Mouse (Mus musculus): ENCODE results near the gene Cacna1h. TPM values are rescaled to one million over a fixed set of nuclear protein-coding genes. Genes with fewer than 3 reads are reported as not detected.

The Cacna1h gene
- polyA plus RNA-seq (2014; fragmentation: Illumina TruSeq; extraction: RNeasy Lipid Tissue Mini Kit (QIAGEN cat#74804); ENCODE audit: low read depth, low replicate concordance): 1.3 TPM

GRCm38 (mm10) chr17:25433617-25434606 lies at the start of gene Cacna1h:
TSS of gene Cacna1h (minus strand) at chr17:25433783.

GRCm38 (mm10) chr17:25454272-25454671 lies 20.7 kb upstream of the Cacna1h start, which contains the start of gene Tekt4:
TSS of gene Tekt4 (plus strand) at chr17:25454615.

GRCm38 (mm10) chr17:25368973-25369372 lies 64.6 kb downstream of the Cacna1h start, which contains the start of gene Tpsg1:
TSS of gene Tpsg1 (plus strand) at chr17:25369273.

GRCm38 (mm10) chr17:25366005-25366404 lies 67.6 kb downstream of the Cacna1h start, which contains the start of gene Tpsb2:
TSS of gene Tpsb2 (plus strand) at chr17:25366305.

GRCm38 (mm10) chr17:25345462-25345861 lies 88.1 kb downstream of the Cacna1h start, which contains the start of gene Tpsab1:
TSS of gene Tpsab1 (minus strand) at chr17:25345562.

Other genes starting within 250 kb of the Cacna1h start
- gene BC003965, start 249.2 kb downstream of the Cacna1h start, polyA plus RNA-seq (2014; fragmentation: Illumina TruSeq; extraction: RNeasy Lipid Tissue Mini Kit (QIAGEN cat#74804); ENCODE audit: low read depth, low replicate concordance): 19.8 TPM
- 14.3 TPM for gene Unkl, start 245.4 kb downstream of the Cacna1h start, polyA plus RNA-seq (2014; fragmentation: Illumina TruSeq; extraction: RNeasy Lipid Tissue Mini Kit (QIAGEN cat#74804); ENCODE audit: low read depth, low replicate concordance)
- gene Gnptg, start 193.7 kb downstream of the Cacna1h start, polyA plus RNA-seq (2014; fragmentation: Illumina TruSeq; extraction: RNeasy Lipid Tissue Mini Kit (QIAGEN cat#74804); ENCODE audit: low read depth, low replicate concordance): 10.1 TPM
- gene Tsr3, start 193.6 kb downstream of the Cacna1h start, polyA plus RNA-seq (2014; fragmentation: Illumina TruSeq; extraction: RNeasy Lipid Tissue Mini Kit (QIAGEN cat#74804); ENCODE audit: low read depth, low replicate concordance): 3.8 TPM
- gene Baiap3, start 177.4 kb downstream of the Cacna1h start, polyA plus RNA-seq (2014; fragmentation: Illumina TruSeq; extraction: RNeasy Lipid Tissue Mini Kit (QIAGEN cat#74804); ENCODE audit: low read depth, low replicate concordance): not detected
- gene Ube2i, start 159.2 kb downstream of the Cacna1h start, polyA plus RNA-seq (2014; fragmentation: Illumina TruSeq; extraction: RNeasy Lipid Tissue Mini Kit (QIAGEN cat#74804); ENCODE audit: low read depth, low replicate concordance): 216 TPM
- not detected for gene Prss34, start 135.4 kb downstream of the Cacna1h start, polyA plus RNA-seq (2014; fragmentation: Illumina TruSeq; extraction: RNeasy Lipid Tissue Mini Kit (QIAGEN cat#74804); ENCODE audit: low read depth, low replicate concordance)
- gene Prss28, start 125.1 kb downstream of the Cacna1h start, polyA plus RNA-seq (2014; fragmentation: Illumina TruSeq; extraction: RNeasy Lipid Tissue Mini Kit (QIAGEN cat#74804); ENCODE audit: low read depth, low replicate concordance): not detected
- gene Prss29, start 115.1 kb downstream of the Cacna1h start, polyA plus RNA-seq (2014; fragmentation: Illumina TruSeq; extraction: RNeasy Lipid Tissue Mini Kit (QIAGEN cat#74804); ENCODE audit: low read depth, low replicate concordance): not detected
- not detected for gene Tpsab1, start 88.2 kb downstream of the Cacna1h start, polyA plus RNA-seq (2014; fragmentation: Illumina TruSeq; extraction: RNeasy Lipid Tissue Mini Kit (QIAGEN cat#74804); ENCODE audit: low read depth, low replicate concordance)
- gene Tpsb2, start 67.5 kb downstream of the Cacna1h start, polyA plus RNA-seq (2014; fragmentation: Illumina TruSeq; extraction: RNeasy Lipid Tissue Mini Kit (QIAGEN cat#74804); ENCODE audit: low read depth, low replicate concordance): not detected
- gene Tpsg1, start 64.5 kb downstream of the Cacna1h start, polyA plus RNA-seq (2014; fragmentation: Illumina TruSeq; extraction: RNeasy Lipid Tissue Mini Kit (QIAGEN cat#74804); ENCODE audit: low read depth, low replicate concordance): 8.6 TPM
- gene Tekt4, start 20.8 kb upstream of the Cacna1h start, polyA plus RNA-seq (2014; fragmentation: Illumina TruSeq; extraction: RNeasy Lipid Tissue Mini Kit (QIAGEN cat#74804); ENCODE audit: low read depth, low replicate concordance): not detected
- gene Sstr5, start 63.5 kb upstream of the Cacna1h start, polyA plus RNA-seq (2014; fragmentation: Illumina TruSeq; extraction: RNeasy Lipid Tissue Mini Kit (QIAGEN cat#74804); ENCODE audit: low read depth, low replicate concordance): 0.19 TPM
- gene Sox8, start 136.9 kb upstream of the Cacna1h start, polyA plus RNA-seq (2014; fragmentation: Illumina TruSeq; extraction: RNeasy Lipid Tissue Mini Kit (QIAGEN cat#74804); ENCODE audit: low read depth, low replicate concordance): 0.22 TPM
- gene Lmf1, start 145.3 kb upstream of the Cacna1h start, polyA plus RNA-seq (2014; fragmentation: Illumina TruSeq; extraction: RNeasy Lipid Tissue Mini Kit (QIAGEN cat#74804); ENCODE audit: low read depth, low replicate concordance): 0.32 TPM

Measured in sigmoid colon, adult 10 weeks (tissue).